Mouse (Mus musculus) G1E-ER4 (cell line): ENCODE measurements around the gene Taf1a. TPM values are rescaled to one million over a fixed set of nuclear protein-coding genes. Genes with fewer than 3 reads are reported as not detected.

Source experiments
- GATA1 ChIP-seq: IDR thresholded peaks from one replicate; pipeline ENCODE4 v1.8.0; 2012; ENCODE audit warnings: low read length, inconsistent platforms
- polyA plus RNA-seq: library from polyadenylated mRNA; stranded (reverse); fragments of >175 nt; gene quantifications from 2 replicates; pipeline ENCODE4 v1.2.3, GENCODE M21; 2012

Taf1a gene
- polyA plus RNA-seq: 0.85 and 1.1 TPM in 2 replicates

DNA sequence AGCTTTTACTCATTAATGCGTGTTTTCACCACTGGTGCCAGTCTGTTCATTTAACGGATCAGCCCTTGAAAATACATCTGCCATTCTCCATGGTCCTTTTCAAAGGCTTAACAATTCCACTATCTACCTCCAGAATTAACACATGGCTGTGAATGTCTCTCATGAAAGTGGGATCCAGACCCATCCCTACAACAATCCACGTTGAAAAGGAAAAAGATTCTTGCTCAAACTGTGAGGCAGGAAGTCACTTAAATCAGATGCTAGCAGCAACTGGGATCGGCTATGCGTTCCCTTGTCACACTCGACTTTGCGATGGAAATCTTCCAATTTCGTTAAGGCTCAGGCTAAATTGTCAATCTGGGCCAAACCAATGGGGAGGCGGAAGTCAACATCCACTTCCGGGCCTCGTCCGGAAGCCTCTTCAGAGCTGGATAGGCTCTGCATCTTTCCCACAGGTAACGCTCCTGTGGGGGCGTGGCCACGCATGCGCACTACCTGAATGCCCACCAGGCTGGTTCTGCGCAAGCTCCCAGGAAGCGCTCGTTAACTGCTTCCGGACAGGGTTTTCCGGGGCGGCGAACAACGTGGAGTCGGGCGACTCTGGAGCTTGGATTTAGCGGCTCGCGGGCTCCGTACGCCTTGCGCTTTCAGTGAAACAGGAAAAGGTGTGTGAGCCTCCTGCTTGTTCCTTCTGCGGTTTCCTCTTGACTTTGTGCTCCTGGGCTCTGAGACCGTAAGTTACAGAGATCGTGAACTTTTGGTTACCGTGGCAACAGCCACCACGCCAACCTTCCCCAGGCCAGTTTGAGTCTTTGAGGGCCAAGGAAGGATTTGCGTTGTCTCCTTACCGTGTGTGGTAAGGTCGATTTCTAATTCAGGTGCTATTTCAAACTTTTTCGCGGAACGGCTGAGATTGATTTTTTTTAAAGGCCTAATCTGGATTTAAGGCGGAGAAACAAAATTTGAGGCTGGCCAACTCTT, at the start of gene Taf1a:
Gene Taf1a, plus strand, starts transcription at position 556 of the 981 bp plus-strand sequence.
- no peak for TF ChIP-seq GATA1

DNA sequence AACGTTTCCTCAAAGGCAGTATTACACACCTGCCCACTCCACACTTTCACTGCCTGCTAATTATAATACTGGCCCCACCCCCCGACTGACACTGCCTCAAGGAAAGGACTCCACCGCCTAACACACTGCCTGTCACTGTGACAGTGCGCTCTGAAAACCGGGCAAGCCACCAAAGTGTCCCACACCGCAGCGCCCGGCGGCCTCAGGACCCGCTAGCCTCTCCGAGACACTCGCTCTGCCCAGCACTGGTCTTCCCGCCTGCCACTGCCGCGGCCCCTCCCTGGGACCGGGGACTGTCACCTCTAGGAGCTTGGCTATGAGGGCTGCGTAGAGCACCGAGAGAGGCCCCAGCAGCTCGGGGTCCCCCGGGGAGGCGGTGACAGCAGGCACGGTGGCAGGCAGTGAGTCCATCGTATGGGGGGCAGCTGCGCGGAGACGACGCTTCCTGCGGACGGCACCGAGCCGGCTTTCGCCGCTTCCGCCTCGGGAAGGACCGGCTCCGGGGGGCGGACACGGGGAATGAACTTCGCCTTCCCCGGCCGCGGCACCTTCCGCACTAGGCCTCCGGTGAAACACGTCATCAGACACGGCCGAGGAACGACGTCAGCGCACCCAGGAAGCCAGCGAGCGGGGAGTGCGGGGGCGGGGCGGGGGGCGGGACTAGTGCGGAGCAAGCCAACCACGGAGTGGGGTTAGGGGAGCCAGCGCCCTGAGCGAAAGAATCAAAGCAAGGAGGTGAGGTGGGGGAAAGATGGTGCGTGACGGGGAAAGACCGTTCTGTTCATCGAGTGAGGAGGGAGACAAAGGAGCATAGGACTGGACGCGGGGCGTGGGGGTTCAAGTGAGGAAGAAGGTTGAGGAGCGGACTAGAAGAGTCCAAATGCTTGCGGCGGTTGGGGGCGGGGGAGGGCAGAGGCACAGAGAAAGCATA, 43.6 kb upstream of the Taf1a start:
- TF ChIP-seq GATA1: no peak

- TF ChIP-seq GATA1: no peak
Measured at GRCm38 (mm10) chr1:183345817-183346195, 43.0 kb upstream of the Taf1a start.

- TF ChIP-seq GATA1: no peak
Measured at GRCm38 (mm10) chr1:183349840-183350239, 38.9 kb upstream of the Taf1a start.

- TF ChIP-seq GATA1: no peak
Measured at GRCm38 (mm10) chr1:183358901-183359300, 29.9 kb upstream of the Taf1a start.

DNA sequence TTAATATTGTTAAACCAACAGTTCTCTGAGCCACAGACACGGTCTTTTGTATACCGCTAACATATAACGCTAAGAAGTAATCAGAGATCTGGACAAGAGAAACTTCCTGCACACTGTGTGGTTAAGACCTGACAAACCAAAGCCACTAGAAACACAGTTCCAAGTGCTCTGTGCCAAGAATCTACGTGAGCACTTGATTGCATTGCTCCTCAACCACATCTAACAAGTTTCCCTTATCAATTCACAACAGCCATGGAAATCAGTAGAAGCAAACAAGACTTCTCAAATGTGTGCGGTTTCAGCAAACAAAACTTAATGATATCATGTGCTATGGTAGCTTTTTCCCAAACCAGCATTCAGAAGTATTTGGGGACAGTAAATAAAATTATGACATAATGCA, 26.5 kb upstream of the Taf1a start:
- peak; percentile 84 for TF ChIP-seq GATA1

DNA sequence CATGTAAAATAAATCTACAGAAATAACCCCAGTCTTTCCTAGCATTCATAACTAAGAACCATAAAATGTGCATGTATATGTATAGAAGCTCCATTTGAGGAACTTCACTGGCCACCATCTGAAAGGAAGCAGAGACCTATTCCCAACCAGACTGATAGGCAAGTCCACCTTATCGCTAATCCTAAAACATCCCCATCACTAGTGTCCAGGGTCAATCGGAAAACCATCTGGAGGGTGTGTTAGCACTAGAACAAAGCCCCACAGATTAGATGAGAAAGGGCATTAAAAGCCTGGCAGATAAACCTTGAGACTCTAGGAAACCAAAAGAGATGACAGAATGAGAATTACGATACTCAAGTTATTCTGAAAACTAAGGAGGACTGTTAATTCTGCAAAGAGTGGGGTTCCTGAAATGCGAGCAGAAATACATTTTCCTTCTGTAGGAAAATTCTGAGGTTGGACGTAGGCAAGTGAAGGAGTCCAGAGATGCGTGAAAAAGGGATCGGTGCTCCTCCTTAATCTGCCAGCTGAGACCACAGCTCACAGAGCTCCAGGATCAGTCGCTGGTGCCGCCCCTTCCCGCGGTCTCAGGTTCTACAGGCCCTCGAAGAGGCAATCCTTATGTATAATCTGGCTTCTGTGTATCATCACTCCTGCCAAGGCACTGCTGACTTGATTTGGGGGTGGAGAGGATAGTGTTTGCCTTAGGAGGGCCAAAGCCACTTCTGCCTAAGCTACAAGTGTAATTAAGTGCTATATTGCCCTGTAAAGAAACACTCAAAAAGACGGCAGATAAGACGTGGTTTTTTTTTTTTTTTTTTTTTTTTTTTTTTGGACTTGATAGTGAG, 25.8 kb upstream of the Taf1a start:
- peak; percentile 77 for TF ChIP-seq GATA1

DNA sequence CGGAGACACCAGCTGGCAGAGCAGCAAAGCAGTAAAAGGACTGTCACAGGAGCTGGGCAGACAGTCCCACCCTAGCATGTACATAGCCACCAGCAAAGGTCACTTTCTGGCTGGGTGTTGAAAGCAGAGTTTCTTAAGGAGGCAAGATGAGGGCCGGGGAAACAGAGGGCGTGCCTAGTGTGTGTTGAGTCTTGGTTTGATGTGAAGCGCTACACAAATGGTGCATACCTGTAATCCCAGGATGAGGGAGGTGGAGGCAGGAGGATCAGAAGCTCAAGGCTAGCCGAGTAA, 25.3 kb upstream of the Taf1a start:
- no peak for TF ChIP-seq GATA1

- no peak for TF ChIP-seq GATA1
Measured at GRCm38 (mm10) chr1:183366361-183366760, 22.4 kb upstream of the Taf1a start.

GRCm38 (mm10) chr1:183368601-183369400, 20.0 kb upstream of the Taf1a start:
- TF ChIP-seq GATA1: no peak

- no peak for TF ChIP-seq GATA1
Measured at GRCm38 (mm10) chr1:183369427-183370014, 19.3 kb upstream of the Taf1a start, which contains the start of gene Mia3. Gene Mia3 (minus strand): TSS chr1:183369553.

DNA sequence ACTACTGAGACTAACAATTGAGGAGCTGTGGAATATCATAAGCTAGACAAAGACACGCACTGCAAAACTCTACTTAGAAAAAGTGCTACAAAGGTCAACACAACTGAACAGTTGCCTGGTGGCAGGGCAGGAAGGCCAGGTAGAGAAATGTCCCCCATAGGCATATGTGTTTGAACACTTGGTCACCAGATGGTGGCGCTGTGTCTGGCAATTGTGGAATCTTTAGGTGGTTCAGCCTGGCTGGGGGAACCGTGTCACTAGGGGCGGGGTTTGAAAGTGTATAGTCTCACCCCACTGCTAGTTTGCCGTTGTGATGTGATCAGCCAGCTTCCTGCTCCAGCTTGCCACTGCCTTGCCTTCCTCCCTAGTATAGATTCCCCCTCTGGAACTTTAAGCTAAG, 14.1 kb upstream of the Taf1a start:
- no peak for TF ChIP-seq GATA1

- no peak for TF ChIP-seq GATA1
Measured at GRCm38 (mm10) chr1:183377045-183377444, 11.7 kb upstream of the Taf1a start.

DNA sequence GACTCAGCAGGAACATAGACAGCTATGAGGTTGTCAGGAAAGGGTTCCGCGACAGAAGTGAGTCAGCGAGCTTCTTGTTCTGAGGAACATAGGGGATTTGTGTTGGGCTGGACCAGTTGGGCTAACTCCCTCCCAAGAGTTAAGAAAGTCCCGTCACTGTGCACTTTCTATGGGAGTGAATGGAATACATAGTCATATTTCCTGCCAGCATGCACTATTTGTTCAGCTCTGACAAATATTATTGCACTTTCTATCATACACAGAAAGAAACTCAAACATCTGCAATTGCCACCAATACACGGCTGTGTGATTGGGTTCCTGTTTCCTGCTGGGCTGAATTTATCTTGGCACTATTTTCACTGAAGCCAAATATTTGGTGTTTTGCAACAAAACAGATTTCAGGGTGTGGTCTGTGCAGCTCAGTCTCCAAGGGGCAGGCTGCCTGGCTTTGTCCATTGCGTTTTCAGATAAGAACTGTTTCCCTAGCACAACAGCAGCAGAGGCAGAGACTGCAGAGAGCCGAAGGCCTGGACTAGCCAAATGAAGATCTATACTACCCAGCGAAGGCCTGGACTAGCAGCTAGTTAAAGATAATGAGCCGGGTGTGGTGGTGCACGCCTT, 10.3 kb upstream of the Taf1a start:
- no peak for TF ChIP-seq GATA1

- TF ChIP-seq GATA1: no peak
Measured at GRCm38 (mm10) chr1:183381816-183382215, 7.0 kb upstream of the Taf1a start.
